Mouse (Mus musculus): Measurements from ENCODE around the gene Slc26a6.

- TF ChIP-seq CTCF (IDR thresholded peaks at IDR 0.05; ENCODE audit: insufficient read depth, low read length) (peak; percentile 42), POLR2A (IDR thresholded peaks at IDR 0.05; ENCODE audit: borderline replicate concordance, extremely low read depth, low read depth, low read length) (no peak; the same call in 1 of the 2 replicates)
Measured at GRCm38 (mm10) chr9:108853635-108854240, 655 bp downstream of the Slc26a6 start.
